ENCODE assay signal across 16 mouse cellular contexts in genomic region chr12:12063910-12064309, GRCm38 (mm10).
DNase-seq lines count a peak whose midpoint lies in the region; ATAC-seq and TF ChIP-seq lines count a peak whose summit lies in the region.
"Had no signal": no experiment of that assay in that cellular context is flagged by ENCODE, and none has a peak within 500 bp of the region (broad histone marks: within the 10 kb centered on the region; RNA-seq: fewer than 3 reads in every experiment).

No protein-coding gene starts in this region.

- H3K9ac ChIP-seq in forebrain, postnatal 0 days, result no peak overlapping the region
- no peak overlapping the region for H3K9ac ChIP-seq in forebrain, embryonic 12.5 days
- H3K9ac ChIP-seq: liver, embryonic 12.5 days had no signal

- peak; percentile 5 for DNase-seq in forebrain, postnatal 0 days
- DNase-seq in retina, embryonic 14.5 days (ENCODE audit: low spot score), result peak; percentile 15
- DNase-seq in retina, postnatal 1 day, result no peak
- DNase-seq in left cerebral cortex, postnatal 25 days (ENCODE audit: low spot score in 2 of 2), result peak; percentile 11 to 72
- DNase-seq in telencephalon, adult 2 months (ENCODE audit: low read depth, low spot score), result peak; percentile 26
- no peak for DNase-seq in kidney, postnatal 14 days
- no peak for DNase-seq in gastrocnemius, postnatal 36 days
- DNase-seq: adrenal gland, adult 8-10 months; cerebellum, adult 11-12 months; kidney, postnatal 36 days; thymus, postnatal 25 days had no signal

- TF ChIP-seq CTCF in forebrain, postnatal 0 days (IDR thresholded peaks at IDR 0.05; ENCODE audit: low read depth), result no peak

- H3K4me3 ChIP-seq in forebrain, postnatal 0 days (ENCODE audit: low read depth, low read length), result no peak overlapping the region
- no peak overlapping the region for H3K4me3 ChIP-seq in forebrain, embryonic 12.5 days (replicated peaks)
- H3K4me3 ChIP-seq: embryonic facial prominence, embryonic 10.5 days; liver, embryonic 12.5 days had no signal

- 50% methylated on average over 1 of the region's 1 CpGs for WGBS in forebrain, postnatal 0 days
- 67% methylated on average over 1 of the region's 1 CpGs for WGBS in forebrain, embryonic 12.5 days

- H3K36me3 ChIP-seq in forebrain, postnatal 0 days (ENCODE audit: insufficient read depth), result no peaks in the 10 kb centered on the region
- no peaks in the 10 kb centered on the region for H3K36me3 ChIP-seq in forebrain, embryonic 12.5 days (replicated peaks)
- H3K36me3 ChIP-seq: embryonic facial prominence, embryonic 10.5 days; liver, embryonic 12.5 days had no signal

- H3K27me3 ChIP-seq in forebrain, postnatal 0 days (ENCODE audit: insufficient read depth, low read length), result no peaks in the 10 kb centered on the region
- no peaks in the 10 kb centered on the region for H3K27me3 ChIP-seq in forebrain, embryonic 12.5 days
- H3K27me3 ChIP-seq: liver, embryonic 12.5 days had no signal

- intact Hi-C loops in left cerebral cortex, postnatal 25 days (cut with DNase I), result no loop called here
- intact Hi-C loops in gastrocnemius, postnatal 36 days (cut with DNase I), result no loop called here

- no peak overlapping the region for H3K27ac ChIP-seq in forebrain, postnatal 0 days (ENCODE audit: low read depth, low read length)
- no peak overlapping the region for H3K27ac ChIP-seq in forebrain, embryonic 12.5 days
- H3K27ac ChIP-seq: embryonic facial prominence, embryonic 10.5 days; liver, embryonic 12.5 days had no signal

- ATAC-seq in forebrain, postnatal 0 days, result peak; percentile 74
- ATAC-seq in forebrain, embryonic 12.5 days (ENCODE audit: low FRiP score), result no peak
- ATAC-seq: inflammation-experienced regulatory T-cells, adult 6 months; liver, embryonic 12.5 days had no signal

- H3K9me3 ChIP-seq in forebrain, postnatal 0 days (ENCODE audit: low read length), result no peaks in the 10 kb centered on the region
- H3K9me3 ChIP-seq in forebrain, embryonic 12.5 days, result no peaks in the 10 kb centered on the region
- H3K9me3 ChIP-seq: embryonic facial prominence, embryonic 10.5 days; liver, embryonic 12.5 days had no signal

- no peaks in the 10 kb centered on the region for H3K4me1 ChIP-seq in forebrain, postnatal 0 days (ENCODE audit: insufficient read depth)
- H3K4me1 ChIP-seq in forebrain, embryonic 12.5 days, result no peaks in the 10 kb centered on the region
- H3K4me1 ChIP-seq: embryonic facial prominence, embryonic 10.5 days; liver, embryonic 12.5 days had no signal

- H3K4me2 ChIP-seq in forebrain, postnatal 0 days (ENCODE audit: low read depth), result no peak overlapping the region
- H3K4me2 ChIP-seq in forebrain, embryonic 12.5 days, result no peak overlapping the region
- H3K4me2 ChIP-seq: heart, embryonic 11.5 days; liver, embryonic 12.5 days had no signal

Comparison
In these comparisons a context has a peak if more than half of its experiments do, and no peak if none do; other contexts are left out.
1. DNase-seq: peak in forebrain, postnatal 0 days (single experiment), retina, embryonic 14.5 days (single experiment), left cerebral cortex, postnatal 25 days (2 of 2) and telencephalon, adult 2 months (single experiment); none in retina, postnatal 1 day (single experiment), kidney, postnatal 14 days (single experiment) and gastrocnemius, postnatal 36 days (0 of 2).